Mouse (Mus musculus) hindbrain, embryonic 14.5 days (tissue): ENCODE measurements around the gene Palm2. TPM values are rescaled to one million over a fixed set of nuclear protein-coding genes. Genes with fewer than 3 reads are reported as not detected.
A peak's percentile ranks its signal among the peaks of the same experiment; 100 is the strongest.

ENCODE experiments used
- ATAC-seq: fragments of 200-750 bp; cut with Nextera tagmentation; 2 replicates; pipeline ENCODE4 v1.8.0; 2017; ENCODE audit warnings: moderate number of reproducible peaks, mild to moderate bottlenecking, moderate TSS enrichment, moderate library complexity; ENCODE audit not compliant: low FRiP score
- DNase-seq: peaks from one replicate; pipeline ENCODE4 v3.0.0-alpha.2; 2015; ENCODE audit warnings: low spot score
- H3K27ac ChIP-seq: fragments of 300-500 bp; sonication (generic); 2 replicates; pipeline ENCODE4 v1.5.1; 2014; ENCODE audit warnings: mild to moderate bottlenecking, moderate library complexity
- H3K27me3 ChIP-seq: fragments of 300-500 bp; sonication (generic); 2 replicates; pipeline ENCODE4 v1.6.1; 2014; ENCODE audit warnings: mild to moderate bottlenecking, low read length, mixed read lengths; ENCODE audit not compliant: control insufficient read depth, insufficient read depth
- H3K36me3 ChIP-seq: fragments of 300-500 bp; sonication (generic); replicated peaks from 2 replicates; pipeline ENCODE4 v1.6.1; 2014; ENCODE audit not compliant: control insufficient read depth, insufficient read depth
- H3K4me1 ChIP-seq: fragments of 300-500 bp; sonication (generic); replicated peaks from 2 replicates; pipeline ENCODE4 v1.6.1; 2014; ENCODE audit warnings: antibody characterized with exemption, low read length, mixed read lengths; ENCODE audit not compliant: control insufficient read depth, insufficient read depth
- H3K4me2 ChIP-seq: fragments of 300-500 bp; sonication (generic); replicated peaks from 2 replicates; pipeline ENCODE4 v1.6.1; 2014; ENCODE audit warnings: mild to moderate bottlenecking, moderate library complexity
- H3K4me3 ChIP-seq: fragments of 300-500 bp; sonication (generic); replicated peaks from 2 replicates; pipeline ENCODE4 v1.5.1; 2014; ENCODE audit warnings: mild to moderate bottlenecking, low read length
- H3K9ac ChIP-seq: fragments of 300-500 bp; sonication (generic); 2 replicates; pipeline ENCODE4 v1.6.1; 2014
- H3K9me3 ChIP-seq: fragments of 300-500 bp; sonication (generic); 2 replicates; pipeline ENCODE4 v1.6.1; 2016; ENCODE audit warnings: low read length; ENCODE audit not compliant: control insufficient read depth
- WGBS: fragments of 180-500 bp; shearing (Covaris S2); extraction: QIAGEN DNeasy Blood & Tissue Kit; methylation state at CpG from one replicate; pipeline ENCODE4 v1.1.7; 2014; 5-methylcytosine and 5-hydroxymethylcytosine counted together
- polyA plus RNA-seq: library from polyadenylated mRNA; unstranded; fragments of >200 nt; fragmentation: Nextera tagmentation; extraction: Ambion mirVana; gene quantifications from 2 replicates; pipeline ENCODE4 v1.2.1, GENCODE M21; 2014

The Palm2 gene
- polyA plus RNA-seq, 1 experiment from 2014 or later: 14.3 TPM

GRCm38 (mm10) chr4:57434705-57435360, 786 bp downstream of the Palm2 start:
- peaks cover 14% of the 10 kb centered on the region; the same call in 1 of the 2 replicates for H3K4me1 ChIP-seq
- ATAC-seq (peak; percentile 24; the same call in 1 of the 2 replicates), DNase-seq (peak; percentile 48)
- H3K4me3 ChIP-seq: peak overlapping the region; percentile 61
- peak overlapping the region; percentile 90 for H3K27ac ChIP-seq
- H3K9me3 ChIP-seq: no peaks in the 10 kb centered on the region
- H3K36me3 ChIP-seq: no peaks in the 10 kb centered on the region
- no peaks in the 10 kb centered on the region for H3K27me3 ChIP-seq
- peak overlapping the region; percentile 82 for H3K9ac ChIP-seq
- H3K4me2 ChIP-seq: peak overlapping the region; percentile 92
- 16% methylated on average over 19 of the region's 19 CpGs for WGBS

DNA sequence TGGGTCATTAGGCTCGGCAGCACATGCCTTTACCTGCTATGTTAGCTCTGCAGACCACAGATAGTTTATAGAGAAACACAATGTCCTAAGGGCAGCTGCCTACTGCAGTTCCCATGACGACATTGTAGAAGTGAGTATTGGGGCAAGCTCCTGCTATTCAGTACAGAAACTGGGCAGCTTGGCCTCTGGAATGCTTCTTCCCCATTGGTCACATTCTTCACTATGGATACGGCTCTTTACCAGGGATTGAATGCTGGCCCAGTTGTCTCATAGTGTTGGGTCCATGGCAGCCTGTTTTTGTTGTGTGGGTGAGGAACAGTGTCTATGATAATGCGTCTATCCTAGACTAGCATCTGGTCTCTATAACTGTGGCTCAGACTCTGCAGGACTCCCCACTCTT, 2.2 kb downstream of the Palm2 start:
- Histone ChIP-seq H3K36me3 (no peaks in the 10 kb centered on the region), H3K9ac (no peak overlapping the region), H3K4me1 (peaks cover 14% of the 10 kb centered on the region; the same call in 1 of the 2 replicates), H3K27me3 (no peaks in the 10 kb centered on the region), H3K9me3 (no peaks in the 10 kb centered on the region), H3K4me2 (peak overlapping the region; percentile 92), H3K4me3 (no peak overlapping the region), H3K27ac (peak overlapping the region; percentile 26; the same call in 1 of the 2 replicates)
- 32% methylated on average over 4 of the region's 4 CpGs for WGBS
- ATAC-seq (peak; percentile 21; the same call in 1 of the 2 replicates), DNase-seq (no peak)

GRCm38 (mm10) chr4:57446082-57446481, 12.0 kb downstream of the Palm2 start:
- Histone ChIP-seq H3K27ac (no peak overlapping the region), H3K9ac (no peak overlapping the region), H3K4me2 (no peak overlapping the region), H3K36me3 (no peaks in the 10 kb centered on the region), H3K4me3 (no peak overlapping the region), H3K4me1 (no peaks in the 10 kb centered on the region; the same call in 1 of the 2 replicates), H3K27me3 (no peaks in the 10 kb centered on the region), H3K9me3 (no peaks in the 10 kb centered on the region)
- no peak for DNase-seq
- ATAC-seq: no peak
- 77% methylated on average over 2 of the region's 2 CpGs for WGBS

DNA sequence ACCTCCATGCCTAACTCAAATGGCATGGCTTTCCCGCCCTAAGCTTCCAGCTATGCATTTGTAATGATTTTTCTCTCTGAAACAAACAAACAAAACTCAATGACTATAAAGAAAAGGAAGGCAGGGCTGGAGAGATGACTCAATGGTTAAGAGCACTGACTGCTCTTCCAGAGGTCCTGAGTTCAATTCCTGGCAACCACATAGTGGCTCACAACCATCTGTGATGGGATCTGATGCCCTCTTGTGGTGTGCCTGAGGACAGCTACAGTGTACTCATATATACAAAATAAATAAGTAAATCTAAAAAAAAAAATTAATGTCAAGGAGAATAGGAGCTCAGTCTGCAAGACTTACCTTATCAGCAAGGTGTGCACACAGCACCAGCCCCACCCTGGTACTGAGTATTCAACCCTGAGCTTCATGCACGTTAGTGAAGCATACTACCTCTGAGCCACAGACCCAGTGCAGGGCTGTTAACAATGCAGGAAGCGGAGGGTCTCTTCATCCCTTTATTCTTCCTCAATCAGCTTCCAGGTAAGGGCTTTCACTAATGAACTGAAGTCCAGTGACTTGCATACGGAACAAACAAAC, 12.9 kb downstream of the Palm2 start:
- 83% methylated on average over 4 of the region's 4 CpGs for WGBS
- Histone ChIP-seq H3K36me3 (no peaks in the 10 kb centered on the region), H3K9me3 (no peaks in the 10 kb centered on the region), H3K4me2 (no peak overlapping the region), H3K27ac (no peak overlapping the region), H3K27me3 (no peaks in the 10 kb centered on the region), H3K9ac (no peak overlapping the region), H3K4me3 (no peak overlapping the region), H3K4me1 (no peaks in the 10 kb centered on the region; the same call in 1 of the 2 replicates)
- DNase-seq (no peak), ATAC-seq (no peak)

DNA sequence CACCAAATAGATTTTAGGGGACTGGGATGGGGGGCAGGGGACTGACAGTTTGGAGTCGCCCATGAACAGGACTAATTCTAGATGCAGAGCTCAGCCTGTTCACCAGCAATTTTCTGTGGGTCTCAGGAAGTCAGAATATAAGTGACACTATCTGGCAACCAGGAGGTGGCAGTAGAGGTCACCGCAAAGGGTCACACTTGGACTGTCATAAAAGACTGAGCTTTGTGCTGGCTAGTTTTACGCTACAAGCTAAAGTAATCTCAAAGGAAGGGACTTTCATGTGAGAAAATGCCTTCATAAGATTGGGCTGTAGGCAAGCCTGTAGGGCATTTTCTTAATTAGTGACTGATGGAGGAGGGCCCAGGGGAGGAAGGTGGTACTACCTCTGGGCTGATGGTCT, 17.8 kb downstream of the Palm2 start:
- no peaks in the 10 kb centered on the region for H3K4me1 ChIP-seq
- no peak overlapping the region for H3K4me2 ChIP-seq
- 32% methylated on average over 3 of the region's 3 CpGs for WGBS
- DNase-seq (peak; percentile 72), ATAC-seq (0 out of 2 replicates have a peak, but pooled peaks have one; percentile 31)
- H3K27me3 ChIP-seq: no peaks in the 10 kb centered on the region
- H3K27ac ChIP-seq: no peak overlapping the region
- H3K4me3 ChIP-seq: no peak overlapping the region
- H3K36me3 ChIP-seq: no peaks in the 10 kb centered on the region
- H3K9ac ChIP-seq: no peak overlapping the region
- no peaks in the 10 kb centered on the region for H3K9me3 ChIP-seq

- Histone ChIP-seq H3K27me3 (no peaks in the 10 kb centered on the region), H3K27ac (no peak overlapping the region), H3K4me2 (no peak overlapping the region), H3K36me3 (no peaks in the 10 kb centered on the region), H3K9ac (no peak overlapping the region), H3K9me3 (no peaks in the 10 kb centered on the region), H3K4me1 (no peaks in the 10 kb centered on the region), H3K4me3 (no peak overlapping the region)
- DNase-seq (no peak), ATAC-seq (no peak)
- 99% methylated on average over 5 of the region's 5 CpGs for WGBS
Observed at GRCm38 (mm10) chr4:57452661-57453060, 18.6 kb downstream of the Palm2 start.

- ATAC-seq (no peak), DNase-seq (no peak)
- Histone ChIP-seq H3K4me1 (no peaks in the 10 kb centered on the region), H3K9ac (no peak overlapping the region), H3K4me3 (no peak overlapping the region), H3K27ac (no peak overlapping the region), H3K4me2 (no peak overlapping the region), H3K27me3 (no peaks in the 10 kb centered on the region), H3K9me3 (no peaks in the 10 kb centered on the region), H3K36me3 (no peaks in the 10 kb centered on the region)
- WGBS: 47% methylated on average over 2 of the region's 3 CpGs
Observed at GRCm38 (mm10) chr4:57462378-57462777, 28.3 kb downstream of the Palm2 start.

- no peak overlapping the region for H3K4me3 ChIP-seq
- DNase-seq (no peak), ATAC-seq (no peak)
- no peaks in the 10 kb centered on the region for H3K36me3 ChIP-seq
- 72% methylated on average over 7 of the region's 7 CpGs for WGBS
- no peak overlapping the region for H3K9ac ChIP-seq
- no peaks in the 10 kb centered on the region for H3K9me3 ChIP-seq
- no peaks in the 10 kb centered on the region for H3K4me1 ChIP-seq
- H3K4me2 ChIP-seq: no peak overlapping the region
- no peak overlapping the region for H3K27ac ChIP-seq
- no peaks in the 10 kb centered on the region for H3K27me3 ChIP-seq
Observed at GRCm38 (mm10) chr4:57482435-57482834, 48.4 kb downstream of the Palm2 start.

- Histone ChIP-seq H3K27me3 (no peaks in the 10 kb centered on the region), H3K4me1 (no peaks in the 10 kb centered on the region), H3K27ac (no peak overlapping the region), H3K4me2 (no peak overlapping the region), H3K9ac (no peak overlapping the region), H3K9me3 (no peaks in the 10 kb centered on the region), H3K36me3 (no peaks in the 10 kb centered on the region), H3K4me3 (no peak overlapping the region)
- ATAC-seq (no peak), DNase-seq (no peak)
- 86% methylated on average over 3 of the region's 3 CpGs for WGBS
Observed at GRCm38 (mm10) chr4:57486392-57486791, 52.3 kb downstream of the Palm2 start.
